Mouse (Mus musculus) cerebellum, postnatal 25 days (tissue): ENCODE data around the gene Lmntd1.

ENCODE experiments used
- DNase-seq, 2 experiments: peaks; one replicate each; pipeline ENCODE4 v3.0.0; 2021; ENCODE audit warnings: mixed read lengths in 2 of 2

Gene Lmntd1

GRCm38 (mm10) chr6:145604648-145605047 is 9.5 kb downstream of the Lmntd1 start:
- no peak for DNase-seq

- DNase-seq, result peak; percentile 36 to 50
Observed at GRCm38 (mm10) chr6:145604126-145604525, 10.0 kb downstream of the Lmntd1 start.

GRCm38 (mm10) chr6:145598794-145599555 is 15.1 kb downstream of the Lmntd1 start:
- DNase-seq, result peak; percentile 71 to 72

- no peak for DNase-seq
Observed at GRCm38 (mm10) chr6:145595905-145596304, 18.2 kb downstream of the Lmntd1 start.

GRCm38 (mm10) chr6:145593991-145594390 is 20.1 kb downstream of the Lmntd1 start:
- no peak for DNase-seq

GRCm38 (mm10) chr6:145592531-145592998 is 21.6 kb downstream of the Lmntd1 start:
- DNase-seq, result no peak

- no peak for DNase-seq
Observed at GRCm38 (mm10) chr6:145592036-145592435, 22.1 kb downstream of the Lmntd1 start.

- DNase-seq, result no peak
Observed at GRCm38 (mm10) chr6:145591578-145591977, 22.5 kb downstream of the Lmntd1 start.

GRCm38 (mm10) chr6:145590501-145591293 is 23.4 kb downstream of the Lmntd1 start:
- no peak for DNase-seq

GRCm38 (mm10) chr6:145585052-145585973 is 28.8 kb downstream of the Lmntd1 start:
- DNase-seq, result no peak

GRCm38 (mm10) chr6:145581366-145582170 is 32.6 kb downstream of the Lmntd1 start:
- no peak for DNase-seq

GRCm38 (mm10) chr6:145579761-145580160 is 34.4 kb downstream of the Lmntd1 start:
- no peak for DNase-seq

- DNase-seq, result no peak
Observed at GRCm38 (mm10) chr6:145578457-145579185, 35.5 kb downstream of the Lmntd1 start.

- no peak for DNase-seq
Observed at GRCm38 (mm10) chr6:145576762-145577161, 37.4 kb downstream of the Lmntd1 start.

- DNase-seq, result peak; percentile 77 to 90
Observed at GRCm38 (mm10) chr6:145573250-145574013, 40.7 kb downstream of the Lmntd1 start.

- DNase-seq, result no peak
Observed at GRCm38 (mm10) chr6:145568701-145569100, 45.4 kb downstream of the Lmntd1 start.

- DNase-seq, result peak in 1 of 2 experiments; percentile 52
Observed at GRCm38 (mm10) chr6:145567832-145568231, 46.3 kb downstream of the Lmntd1 start.

- DNase-seq, result no peak
Observed at GRCm38 (mm10) chr6:145567296-145567695, 46.8 kb downstream of the Lmntd1 start.

- DNase-seq, result no peak
Observed at GRCm38 (mm10) chr6:145565663-145566062, 48.5 kb downstream of the Lmntd1 start.

- DNase-seq, result no peak
Observed at GRCm38 (mm10) chr6:145564671-145565070, 49.4 kb downstream of the Lmntd1 start.
